Mouse (Mus musculus): ENCODE results near the gene Smoc1.

GRCm38 (mm10) chr12:81184967-81185366 is 158.4 kb downstream of the Smoc1 start:
- TF ChIP-seq POLR2A (IDR thresholded peaks at IDR 0.05; ENCODE audit: low read depth, low read length) (no peak), CTCF (conservative IDR thresholded peaks at IDR 0.05; ENCODE audit: insufficient read depth, insufficient read length, low read depth, low read length) (no peak)
